Mouse (Mus musculus): ENCODE measurements around the gene Zmynd12.

The Zmynd12 gene

GRCm38 (mm10) chr4:119447786-119448185 is 25.2 kb downstream of the Zmynd12 start:
- DNase-seq (ENCODE audit: low spot score) = no peak

DNA sequence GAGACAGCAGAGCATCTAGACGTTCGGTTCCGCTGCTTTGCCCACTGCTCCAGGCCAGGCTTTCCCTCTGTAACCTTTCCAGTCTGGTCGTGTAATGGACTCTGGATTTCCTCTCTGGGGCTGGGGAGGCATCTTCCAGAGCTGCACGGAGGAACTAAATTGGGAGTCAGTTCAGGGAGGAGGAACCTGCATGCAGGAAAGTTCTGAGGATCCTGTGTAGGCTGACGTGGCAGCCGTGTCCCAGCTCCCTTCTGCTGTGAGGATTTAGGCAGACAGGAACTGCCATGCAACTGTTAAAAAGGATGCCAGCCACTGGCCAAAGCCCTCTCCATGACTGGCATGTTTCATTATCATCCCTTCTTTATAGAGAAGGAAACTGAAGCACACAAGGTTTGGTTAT is 27.8 kb downstream of the Zmynd12 start:
- DNase-seq (ENCODE audit: low spot score) = no peak

DNA sequence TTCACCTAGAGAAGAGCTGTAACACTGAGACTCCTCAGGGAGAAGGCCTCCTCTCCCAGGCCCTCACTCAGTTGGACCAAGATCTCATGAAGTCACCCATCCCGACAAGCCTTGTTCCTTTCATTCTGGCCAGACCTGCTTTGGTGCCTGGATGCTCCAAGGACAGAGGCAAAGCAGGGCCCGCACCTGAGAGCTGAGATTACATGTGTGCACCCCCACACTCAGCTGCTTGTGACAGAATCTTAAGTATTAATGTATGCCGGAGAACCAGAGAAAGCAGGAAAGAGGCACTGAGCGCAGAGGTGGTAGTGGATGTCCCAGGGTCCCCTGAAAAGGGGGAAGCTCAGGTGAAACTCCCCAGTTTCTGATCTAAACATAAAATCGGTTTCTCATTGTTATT is 30.5 kb downstream of the Zmynd12 start:
- DNase-seq (ENCODE audit: low spot score) = no peak

- no peak for DNase-seq (ENCODE audit: low spot score)
Measured at GRCm38 (mm10) chr4:119453533-119453932, 30.9 kb downstream of the Zmynd12 start.

DNA sequence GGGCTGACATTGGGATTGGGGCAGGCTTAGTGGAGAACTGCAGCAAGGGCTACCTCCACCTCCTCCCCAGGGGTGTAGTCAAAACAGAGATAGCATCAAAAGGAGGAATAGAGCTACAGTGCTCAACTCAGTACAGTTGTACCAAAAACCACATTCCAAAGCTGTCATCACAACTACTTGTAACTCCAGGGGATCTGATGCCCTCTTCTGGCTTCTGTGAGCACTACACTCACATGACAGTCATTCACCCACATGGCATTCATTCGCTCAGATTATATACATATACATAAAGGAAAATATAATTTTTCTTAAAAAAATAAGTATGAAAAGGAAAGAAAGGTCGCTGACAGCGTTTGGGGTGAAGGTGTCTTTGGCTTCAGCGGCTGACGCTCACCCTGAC is 37.7 kb downstream of the Zmynd12 start:
- DNase-seq (ENCODE audit: low spot score) = peak; percentile 51

- peak; percentile 90 for DNase-seq (ENCODE audit: low spot score)
Measured at GRCm38 (mm10) chr4:119460728-119461141, 38.1 kb downstream of the Zmynd12 start.

DNA sequence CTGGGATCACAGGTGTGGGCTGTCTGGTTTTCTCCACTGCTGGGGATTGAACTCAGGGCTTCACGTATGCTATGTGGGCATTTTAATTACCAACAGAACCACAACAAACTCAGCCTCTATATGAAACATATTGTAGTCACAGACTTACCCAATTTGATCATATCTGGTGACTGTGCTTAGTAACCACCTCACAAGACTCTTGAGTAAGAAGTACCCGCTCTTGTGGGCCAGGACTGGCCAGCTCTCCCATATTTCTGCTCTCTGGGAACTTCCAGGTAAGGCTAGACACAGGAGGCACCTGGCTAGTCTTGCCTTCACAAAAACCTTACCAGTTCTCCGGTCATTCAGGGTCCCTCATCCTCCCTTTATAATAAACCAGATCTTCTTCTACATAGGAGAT is 39.8 kb downstream of the Zmynd12 start:
- no peak for DNase-seq (ENCODE audit: low spot score)

GRCm38 (mm10) chr4:119462858-119463755 is 40.5 kb downstream of the Zmynd12 start:
- DNase-seq (ENCODE audit: low spot score) = no peak

DNA sequence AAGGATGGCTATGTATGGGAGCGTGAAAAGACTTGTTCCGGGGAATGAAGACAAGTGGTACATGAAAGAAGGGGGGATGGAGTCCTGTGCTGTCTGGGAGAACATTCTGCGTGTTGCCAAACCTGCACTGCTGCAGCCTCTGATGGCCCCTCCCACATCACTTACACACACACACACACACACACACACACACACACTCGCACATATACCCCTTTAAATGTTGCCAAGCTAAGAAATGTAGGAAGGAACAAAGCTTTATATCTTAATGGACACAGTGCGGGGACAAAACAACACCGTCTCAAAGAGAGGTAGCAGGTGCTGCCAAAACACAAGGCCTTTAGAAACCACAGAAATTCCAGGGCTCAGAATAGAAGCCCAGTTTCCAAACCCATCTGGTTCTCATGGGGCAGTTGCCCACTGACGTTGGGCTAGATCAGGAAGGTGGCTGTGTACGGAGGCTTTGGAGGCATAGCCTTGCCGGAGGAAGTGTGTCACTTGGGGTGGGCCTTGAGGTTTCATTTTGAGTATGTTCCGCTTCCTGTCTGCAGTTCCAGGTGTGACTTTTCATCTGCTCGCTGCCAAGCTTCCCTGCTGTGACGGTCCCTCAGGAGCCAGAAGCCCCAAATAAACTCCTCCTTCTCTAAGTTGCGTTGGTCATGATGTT is 41.3 kb downstream of the Zmynd12 start:
- DNase-seq (ENCODE audit: low spot score) = no peak

DNA sequence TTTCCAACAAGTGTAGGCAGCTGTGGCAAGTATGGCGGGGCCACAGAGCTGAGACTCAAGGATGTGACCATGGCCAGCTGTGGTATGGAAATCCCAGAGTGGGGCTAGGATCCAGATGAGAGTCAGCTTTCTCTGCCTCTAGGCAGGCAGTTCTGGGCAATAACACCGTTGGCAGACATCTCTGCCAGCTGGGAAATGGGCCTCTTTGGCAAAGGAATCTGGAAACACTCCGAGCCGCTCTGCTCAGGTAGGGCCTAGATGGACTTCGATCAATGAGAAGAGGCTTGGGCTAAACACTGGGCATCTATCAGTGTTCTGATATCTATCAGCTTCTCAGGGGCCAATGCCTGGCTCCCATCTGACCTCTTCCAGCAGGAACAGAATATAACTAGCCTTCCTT is 43.2 kb downstream of the Zmynd12 start:
- no peak for DNase-seq (ENCODE audit: low spot score)

- DNase-seq (ENCODE audit: low spot score) = peak; percentile 49
Measured at GRCm38 (mm10) chr4:119467720-119468380, 45.2 kb downstream of the Zmynd12 start.

GRCm38 (mm10) chr4:119472545-119472944 is 49.9 kb downstream of the Zmynd12 start:
- no peak for DNase-seq (ENCODE audit: low spot score)

DNA sequence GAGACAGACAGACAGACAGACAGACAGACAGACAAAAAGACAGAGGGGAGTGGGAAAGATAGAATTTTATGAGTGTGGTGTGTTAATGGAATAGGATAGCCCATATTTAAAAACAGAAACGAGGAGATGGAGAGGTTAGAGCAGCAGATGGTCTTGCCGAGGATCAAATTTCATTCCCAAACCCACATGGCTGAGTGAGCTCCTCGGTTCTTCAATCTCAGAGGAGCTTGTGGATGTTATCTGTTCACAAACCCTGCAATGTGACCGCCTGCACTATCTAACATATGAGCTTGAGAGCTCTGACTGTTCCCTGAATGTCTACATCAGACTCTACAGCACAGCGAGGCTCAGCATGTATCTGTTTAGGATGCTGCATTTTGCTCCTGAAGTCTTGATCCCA is 50.5 kb downstream of the Zmynd12 start:
- no peak for DNase-seq (ENCODE audit: low spot score)

GRCm38 (mm10) chr4:119483051-119483450 is 60.4 kb downstream of the Zmynd12 start:
- DNase-seq (ENCODE audit: low spot score) = no peak

DNA sequence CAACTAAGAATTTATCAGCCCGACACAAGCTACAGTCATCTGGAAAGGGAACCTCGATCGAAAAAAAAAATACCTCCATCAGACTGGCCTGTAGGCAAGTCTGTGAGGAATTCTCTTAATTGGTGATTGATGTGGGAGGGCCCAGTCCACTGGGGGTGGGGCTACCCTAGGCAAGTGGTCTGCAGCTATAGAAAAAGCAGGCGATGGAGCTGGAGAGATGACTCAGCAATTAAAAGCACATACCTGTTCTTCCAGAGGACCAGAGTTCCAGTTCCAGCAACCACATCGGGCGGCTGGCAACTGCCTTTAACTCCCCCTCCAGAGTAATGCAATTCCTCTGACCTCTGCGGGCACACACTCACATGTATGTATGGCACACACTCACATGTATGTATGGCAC is 62.3 kb downstream of the Zmynd12 start:
- no peak for DNase-seq (ENCODE audit: low spot score)

DNA sequence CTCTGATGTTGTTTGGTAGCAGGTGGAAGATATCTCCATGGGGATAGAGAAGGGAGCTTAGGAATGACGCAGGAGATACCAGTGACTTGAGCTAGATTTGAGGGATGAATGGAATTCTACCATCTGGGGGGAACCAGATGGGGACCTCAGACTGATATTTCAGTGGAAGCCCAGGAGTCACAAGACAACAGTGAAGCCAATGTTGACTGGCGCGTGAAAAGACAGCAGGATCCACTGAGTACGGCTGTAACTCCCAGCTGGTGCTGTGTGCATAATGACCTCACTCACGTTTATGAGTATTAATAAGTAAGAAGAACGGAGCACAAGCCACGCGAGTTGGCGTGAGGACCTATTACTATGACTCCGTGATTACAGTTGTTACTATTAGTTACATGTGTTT is 67.1 kb downstream of the Zmynd12 start:
- DNase-seq (ENCODE audit: low spot score) = peak; percentile 30

GRCm38 (mm10) chr4:119490806-119491205 is 68.2 kb downstream of the Zmynd12 start:
- peak; percentile 53 for DNase-seq (ENCODE audit: low spot score)

DNA sequence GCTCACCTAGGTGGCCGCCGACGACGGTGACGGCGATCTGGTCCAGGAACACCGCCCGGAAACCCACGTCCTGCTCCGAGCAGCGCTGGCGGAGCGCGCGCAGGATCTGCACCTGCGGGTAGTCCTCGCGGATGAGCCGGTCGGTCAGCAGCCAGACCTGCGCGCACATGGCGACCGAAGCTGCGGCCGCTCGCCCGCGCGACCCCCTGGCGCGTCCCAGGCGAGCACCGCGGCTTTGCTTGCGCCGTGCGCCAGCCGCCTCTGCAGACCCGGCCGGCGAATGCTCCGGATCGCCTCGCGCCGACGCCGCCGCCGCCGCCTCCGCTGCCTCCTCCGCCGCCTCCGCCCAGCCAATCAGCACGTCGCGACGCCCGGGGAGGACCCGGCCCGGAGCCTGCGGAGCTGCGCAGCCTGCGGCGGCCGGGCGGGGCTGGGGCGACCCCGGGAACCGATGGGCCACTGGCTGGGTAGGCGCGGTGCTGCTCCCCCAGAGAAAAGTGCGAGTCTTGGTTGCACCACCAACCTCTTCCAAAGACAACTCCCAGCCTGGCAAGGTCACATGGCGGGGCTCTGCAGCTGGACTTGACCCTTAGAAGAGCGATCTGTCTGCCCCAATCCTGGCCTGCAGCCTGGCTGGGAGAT is 69.8 kb downstream of the Zmynd12 start, which contains the start of gene Rimkla:
Rimkla (minus strand) TSS at position 338 of the 642 bp plus-strand sequence.
- DNase-seq (ENCODE audit: low spot score) = peak; percentile 54

DNA sequence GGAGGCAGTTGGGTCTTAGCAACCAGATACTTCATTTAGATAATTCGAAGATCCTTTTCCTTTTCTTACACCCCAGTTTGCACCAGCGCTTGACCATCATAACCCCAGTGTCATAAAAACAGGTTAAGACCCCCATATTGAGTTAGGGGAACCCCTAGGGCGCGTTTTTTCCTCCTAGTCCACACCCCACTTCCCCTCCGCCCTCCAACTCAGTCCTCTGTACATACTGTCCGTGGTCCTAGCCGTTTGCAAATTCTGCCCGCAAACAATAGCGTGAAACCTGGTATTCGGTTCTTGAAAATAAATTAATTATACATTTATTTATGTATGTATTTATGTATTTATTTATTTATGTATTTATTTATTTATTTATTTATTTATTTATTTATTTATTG is 70.3 kb downstream of the Zmynd12 start:
- no peak for DNase-seq (ENCODE audit: low spot score)

GRCm38 (mm10) chr4:119498319-119498848 is 75.8 kb downstream of the Zmynd12 start:
- DNase-seq (ENCODE audit: low spot score) = no peak

- DNase-seq (ENCODE audit: low spot score) = no peak
Measured at GRCm38 (mm10) chr4:119511591-119511990, 89.0 kb downstream of the Zmynd12 start.

- no peak for DNase-seq (ENCODE audit: low spot score)
Measured at GRCm38 (mm10) chr4:119512731-119513141, 90.1 kb downstream of the Zmynd12 start.
